Mouse (Mus musculus) gastrocnemius, adult 2 months (tissue): ENCODE data around the gene Figla. TPM values are rescaled to one million over a fixed set of nuclear protein-coding genes. Genes with fewer than 3 reads are reported as not detected.
"Not testable (repeated sequence)": the region's sequence is repeated elsewhere in the genome, so short reads cannot be mapped to it uniquely, and the experiment has no call there.

Source experiments
- DNase-seq: peaks from one replicate; pipeline ENCODE4 v3.0.0; 2022
- H3K27ac ChIP-seq: fragments of 200-600 bp; 2 replicates; pipeline ENCODE4 v1.8.1; 2022; ENCODE audit warnings: mild to moderate bottlenecking
- H3K4me3 ChIP-seq: fragments of 200-600 bp; 2 replicates; pipeline ENCODE4 v1.8.1; 2022; ENCODE audit warnings: mild to moderate bottlenecking, moderate library complexity
- CTCF ChIP-seq: fragments of 200-600 bp; IDR thresholded peaks from 2 replicates; pipeline ENCODE4 v1.8.1; 2022; ENCODE audit warnings: antibody characterized with exemption, mild to moderate bottlenecking, moderate library complexity
- intact Hi-C: fragments of 180-260 bp; cut with DNase I; formaldehyde crosslinking; loops from one replicate; pipeline ENCODE4 v1.15.1; 2025
- long read RNA-seq, 2 experiments: library from polyadenylated mRNA; stranded (forward); transcript quantifications; one replicate each; pipeline ENCODE4 v2.0.0; 2021
- total RNA-seq, 2 experiments: library from RNA; stranded (reverse); gene quantifications; 2 replicates each; pipeline ENCODE4 v1.2.3; 2021

The Figla gene
- not detected for total RNA-seq
- long read RNA-seq, experiment 1, result 0 reads
- long read RNA-seq, experiment 2, result 0 reads

GRCm38 (mm10) chr6:86015871-86016270 is at the start of gene Figla:
Gene Figla (plus strand): TSS chr6:86016171.
- H3K27ac ChIP-seq, result no peak within 1 kb of the TSS
- DNase-seq, result no peak
- H3K4me3 ChIP-seq, result no peak within 1 kb of the TSS
- no peak for TF ChIP-seq CTCF
- intact Hi-C loops, result no loop called here

GRCm38 (mm10) chr6:85966686-85967085 is 49.3 kb upstream of the Figla start:
- Histone ChIP-seq H3K4me3 (no peak overlapping the region), H3K27ac (no peak overlapping the region)
- no peak for DNase-seq
- intact Hi-C loops, result no loop called here
- no peak for TF ChIP-seq CTCF

- TF ChIP-seq CTCF, result no peak
- intact Hi-C loops, result no loop called here
- H3K27ac ChIP-seq, result no peak overlapping the region
- DNase-seq, result no peak
- H3K4me3 ChIP-seq, result no peak overlapping the region
Observed at GRCm38 (mm10) chr6:85969889-85970288, 46.1 kb upstream of the Figla start.

DNA sequence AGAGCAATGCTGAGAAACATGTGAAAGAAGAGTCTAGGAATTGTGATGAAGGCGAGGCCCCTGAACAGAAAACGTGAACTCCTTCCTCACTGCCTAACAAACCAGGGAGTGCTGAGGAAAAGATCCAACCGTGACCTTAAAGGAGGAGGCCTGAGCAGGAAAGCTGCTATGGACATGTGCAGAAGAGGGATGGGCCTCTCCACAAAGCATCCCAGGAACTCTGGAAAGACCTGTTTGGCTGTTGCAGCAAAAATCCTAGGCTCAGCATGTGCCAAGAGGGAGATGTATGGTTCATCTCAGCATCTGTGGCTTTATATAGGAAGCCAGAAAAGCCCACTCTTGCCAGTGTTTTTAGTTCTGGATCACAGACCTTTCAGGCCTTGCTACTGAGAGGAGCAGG is 43.3 kb upstream of the Figla start:
- no peak for TF ChIP-seq CTCF
- H3K27ac ChIP-seq, result no peak overlapping the region
- intact Hi-C loops, result no loop called here
- DNase-seq, result no peak
- no peak overlapping the region for H3K4me3 ChIP-seq

DNA sequence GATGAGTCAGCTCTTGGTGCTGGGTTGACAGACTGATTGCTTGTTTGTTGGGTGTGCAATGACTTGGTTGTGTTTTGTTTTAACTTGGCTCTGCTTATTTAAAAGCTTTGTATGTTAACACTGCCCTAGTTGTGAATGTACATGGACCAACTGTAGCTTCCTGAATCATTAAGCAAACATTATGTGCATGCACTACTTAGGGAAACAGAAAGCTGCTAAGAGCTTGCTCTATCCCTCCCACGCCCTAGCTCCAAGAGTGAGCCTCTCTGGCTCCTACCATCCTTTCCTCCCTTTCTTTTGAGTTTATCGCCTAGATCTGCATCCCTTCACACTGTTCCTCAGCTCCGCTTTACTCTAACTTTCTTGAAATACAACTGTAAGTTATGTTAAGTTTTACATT is 42.6 kb upstream of the Figla start:
- no peak overlapping the region for H3K27ac ChIP-seq
- intact Hi-C loops, result no loop called here
- TF ChIP-seq CTCF, result no peak

DNA sequence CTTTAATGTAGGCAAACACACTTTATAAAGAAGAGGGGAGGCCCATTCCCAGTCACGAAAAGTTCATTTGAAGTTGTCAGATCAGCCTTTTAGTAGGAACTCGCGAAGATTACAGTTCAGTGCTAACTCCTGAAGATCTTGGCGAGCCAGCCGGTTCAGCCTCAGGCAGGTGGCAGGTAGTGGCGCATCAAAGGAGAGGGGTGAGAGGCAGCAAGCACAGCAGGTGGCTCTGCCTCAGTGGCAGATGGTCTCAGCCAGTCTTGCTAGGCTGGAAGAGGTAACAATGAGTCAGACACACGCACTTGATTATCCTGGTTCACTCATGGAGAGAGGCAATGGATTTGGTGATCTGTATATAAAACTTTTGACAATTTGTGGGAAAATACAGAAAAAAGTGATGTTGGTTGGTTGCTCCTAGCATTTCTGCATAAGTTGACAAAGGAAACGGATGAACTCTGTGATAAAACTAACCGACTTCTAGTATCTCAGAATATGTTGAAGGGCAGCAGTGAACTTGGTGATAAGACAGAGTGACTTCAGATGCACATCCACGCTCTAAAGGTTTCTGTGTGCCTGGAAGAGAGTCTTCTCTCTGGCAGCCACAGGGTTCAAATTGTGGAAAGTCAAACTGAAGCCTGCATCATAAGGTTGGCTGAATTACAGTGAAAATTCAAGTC is 40.9 kb upstream of the Figla start:
- H3K27ac ChIP-seq, result no peak overlapping the region
- intact Hi-C loops, result no loop called here
- no peak for TF ChIP-seq CTCF
- no peak overlapping the region for H3K4me3 ChIP-seq
- no peak for DNase-seq

More for the DNA sequence above, 42.6 kb upstream of the Figla start:
- H3K4me3 ChIP-seq, result no peak overlapping the region
- DNase-seq, result no peak

DNA sequence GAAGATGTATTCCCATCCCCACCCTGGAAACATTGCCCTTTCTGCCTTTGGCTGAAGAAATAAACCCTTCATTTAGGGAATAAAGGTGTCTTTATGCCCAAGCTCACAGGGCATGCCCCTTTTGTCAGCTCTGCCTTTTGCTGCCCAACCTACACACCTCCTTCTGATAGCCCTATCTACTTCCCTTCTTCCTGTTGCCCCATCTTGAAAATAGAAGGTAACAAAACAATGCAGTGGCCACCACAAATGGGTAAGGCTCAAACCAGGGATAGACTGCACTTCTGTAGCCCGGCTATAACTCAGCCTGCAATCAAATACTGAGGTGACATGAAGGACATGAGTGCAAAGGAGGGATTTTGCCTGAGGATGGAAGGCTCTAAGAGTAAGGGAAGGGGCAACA is 40.2 kb upstream of the Figla start:
- intact Hi-C loops, result no loop called here
- TF ChIP-seq CTCF, result no peak

DNA sequence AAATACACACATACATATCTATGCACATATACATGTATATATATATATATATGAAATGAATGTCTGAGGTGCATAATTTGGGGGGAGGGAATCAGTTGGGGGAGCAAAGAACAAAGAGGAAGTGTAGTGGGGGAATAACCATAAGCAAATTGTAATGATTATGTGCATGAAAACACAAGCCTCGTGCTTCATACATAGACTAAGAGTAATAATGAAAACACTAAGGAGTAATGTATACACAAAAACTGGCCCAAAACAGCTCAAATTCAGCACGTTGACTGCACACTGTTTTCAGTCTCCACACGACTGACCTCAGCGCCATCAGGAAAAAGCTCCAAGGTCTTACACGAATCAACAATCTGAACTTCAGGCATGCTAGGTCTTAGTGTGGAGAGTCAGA is 39.7 kb upstream of the Figla start:
- DNase-seq, result no peak
- intact Hi-C loops, result no loop called here
- no peak overlapping the region for H3K27ac ChIP-seq
- TF ChIP-seq CTCF, result no peak
- H3K4me3 ChIP-seq, result no peak overlapping the region

More for the DNA sequence above, 40.2 kb upstream of the Figla start:
- Histone ChIP-seq H3K4me3 (no peak overlapping the region), H3K27ac (no peak overlapping the region)
- no peak for DNase-seq

GRCm38 (mm10) chr6:85978736-85979135 is 37.2 kb upstream of the Figla start:
- H3K27ac ChIP-seq, H3K4me3 ChIP-seq, DNase-seq, intact Hi-C loops: not testable (repeated sequence)

DNA sequence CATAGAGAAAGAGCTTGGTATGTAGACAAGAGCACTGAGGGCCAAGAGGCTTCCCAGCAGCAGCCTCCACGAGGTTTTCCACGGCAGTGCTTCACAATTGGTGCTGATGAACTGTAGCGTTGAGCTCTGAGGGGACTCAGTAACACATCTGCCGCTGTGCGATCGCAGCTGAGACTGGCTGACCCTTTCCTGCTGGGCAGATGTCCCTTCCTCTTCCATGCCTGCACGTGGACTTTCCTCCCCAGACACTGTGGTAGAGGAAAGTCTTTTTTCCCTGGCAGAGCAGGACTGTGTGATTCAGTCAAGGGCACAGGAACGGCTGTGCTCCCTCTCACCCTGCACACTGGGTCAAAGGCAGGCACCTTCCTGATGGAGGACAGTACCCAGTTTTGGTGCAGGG is 31.6 kb upstream of the Figla start:
- no peak overlapping the region for H3K4me3 ChIP-seq
- no peak for DNase-seq
- no peak for TF ChIP-seq CTCF
- no peak overlapping the region for H3K27ac ChIP-seq
- intact Hi-C loops, result no loop called here

DNA sequence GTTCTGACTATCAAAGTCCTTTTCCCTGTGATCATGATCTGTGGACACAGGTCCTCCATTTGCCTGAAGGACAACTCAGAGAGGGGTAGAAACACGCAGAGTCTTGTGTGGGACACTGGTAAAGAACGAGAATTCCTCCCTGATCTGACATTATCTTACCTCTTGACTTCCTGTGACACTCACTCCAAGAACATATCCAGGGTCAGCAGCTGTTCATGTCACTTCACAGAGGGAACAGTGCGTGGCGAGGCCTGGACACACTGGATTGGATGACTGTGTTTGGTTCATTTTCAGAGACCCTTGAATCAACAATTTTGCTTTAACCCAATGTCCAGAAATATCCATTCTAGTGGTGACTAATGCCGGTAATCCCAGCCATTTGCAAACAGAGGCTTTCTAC is 26.4 kb upstream of the Figla start:
- intact Hi-C loops, DNase-seq, H3K4me3 ChIP-seq, H3K27ac ChIP-seq: not testable (repeated sequence)

DNA sequence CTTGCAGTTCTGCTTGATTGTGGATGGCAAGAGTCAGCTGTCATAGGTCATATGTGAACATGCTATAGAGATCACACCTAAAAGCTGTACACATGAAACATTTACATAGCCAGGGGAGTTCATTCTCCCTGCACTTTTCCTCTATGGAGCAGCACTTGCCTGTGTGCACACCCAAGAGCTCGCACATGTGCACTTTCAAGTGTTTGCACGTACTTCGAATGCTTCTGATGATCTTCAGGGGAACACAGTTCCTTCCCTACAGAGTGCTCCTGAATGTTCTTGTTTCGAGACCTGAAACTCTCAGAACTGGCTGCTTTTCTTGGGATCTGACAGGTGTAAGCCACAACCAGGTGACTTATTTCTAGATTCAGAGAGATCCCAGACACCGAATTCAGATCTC is 25.2 kb upstream of the Figla start:
- DNase-seq, intact Hi-C loops: not testable (repeated sequence)

DNA sequence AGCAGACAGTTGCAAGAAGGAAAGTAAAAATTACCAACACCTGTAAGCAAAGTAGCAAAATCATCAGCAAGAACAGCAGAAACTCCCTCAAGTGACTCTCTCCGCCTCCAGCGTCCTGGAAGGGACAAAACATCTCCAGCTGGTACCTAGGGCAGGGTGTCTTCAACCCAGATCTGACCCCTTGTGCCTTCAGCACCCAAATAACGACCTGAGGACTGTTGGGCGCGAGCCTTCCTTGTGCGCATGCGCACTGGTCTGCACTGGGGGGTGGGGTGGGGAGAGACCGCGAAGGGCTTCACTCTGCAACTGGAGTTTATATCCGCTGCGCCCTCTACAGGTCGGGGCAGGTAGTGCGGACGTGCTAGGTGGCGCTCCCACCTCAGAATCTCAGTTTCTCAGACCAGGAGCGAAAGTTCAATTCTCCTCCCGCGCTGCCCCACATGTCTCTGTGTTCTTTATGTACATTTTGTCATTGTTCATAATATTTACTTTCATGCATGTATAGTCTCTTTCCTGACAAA is 12.5 kb upstream of the Figla start:
- no peak overlapping the region for H3K27ac ChIP-seq
- intact Hi-C loops, result loop anchor here (10.0 kb wide), 1 partner anchor 169 kb away; the partner anchor contains the start of gene Nat8
- H3K4me3 ChIP-seq, result no peak overlapping the region
- no peak for DNase-seq
- peak; percentile 54 for TF ChIP-seq CTCF

More for the DNA sequence above, 25.2 kb upstream of the Figla start:
- H3K27ac ChIP-seq, H3K4me3 ChIP-seq: not testable (repeated sequence)
